Mouse (Mus musculus) retina, adult 2 months (tissue): ENCODE results near the gene Fer.
"Not testable (repeated sequence)": the region's sequence is repeated elsewhere in the genome, so short reads cannot be mapped to it uniquely, and the experiment has no call there.

Source experiments
- DNase-seq: peaks from one replicate; pipeline ENCODE4 v3.0.0-alpha.2; 2012; ENCODE audit warnings: low read depth, low spot score

The Fer gene

DNA sequence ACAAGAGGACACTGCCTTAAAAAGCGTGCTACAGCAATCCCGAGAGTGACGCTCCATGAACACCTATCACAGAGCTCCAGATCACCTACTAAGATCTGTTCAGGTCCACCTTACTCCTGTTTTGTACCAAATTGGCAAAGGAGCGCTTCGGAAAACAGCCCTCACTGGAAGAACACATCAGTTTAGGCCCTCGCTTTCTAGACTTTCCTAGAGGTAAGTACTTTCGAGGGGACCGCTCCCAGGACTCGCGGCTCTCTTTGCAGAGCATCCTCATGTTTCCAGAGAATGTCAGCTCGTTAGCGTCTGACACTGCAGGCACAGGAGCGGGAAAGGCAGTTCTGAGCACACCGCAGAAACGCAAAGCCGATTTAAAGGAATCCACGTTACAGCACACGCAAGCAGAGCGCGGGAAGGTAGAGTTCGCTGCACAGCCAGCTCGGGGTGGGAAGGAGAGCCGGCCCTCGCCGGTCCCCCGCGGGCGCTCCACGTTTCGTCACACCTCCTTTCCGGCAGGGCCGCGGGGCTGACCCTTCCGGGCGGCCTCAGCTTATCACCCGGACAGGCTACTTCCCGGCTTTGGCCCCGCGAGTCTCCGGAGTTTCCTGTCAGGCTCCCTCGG lies at the start of gene Fer:
TSS of gene Fer (plus strand) at position 51 of the 619 bp plus-strand sequence.
- DNase-seq = peak; percentile 26

DNA sequence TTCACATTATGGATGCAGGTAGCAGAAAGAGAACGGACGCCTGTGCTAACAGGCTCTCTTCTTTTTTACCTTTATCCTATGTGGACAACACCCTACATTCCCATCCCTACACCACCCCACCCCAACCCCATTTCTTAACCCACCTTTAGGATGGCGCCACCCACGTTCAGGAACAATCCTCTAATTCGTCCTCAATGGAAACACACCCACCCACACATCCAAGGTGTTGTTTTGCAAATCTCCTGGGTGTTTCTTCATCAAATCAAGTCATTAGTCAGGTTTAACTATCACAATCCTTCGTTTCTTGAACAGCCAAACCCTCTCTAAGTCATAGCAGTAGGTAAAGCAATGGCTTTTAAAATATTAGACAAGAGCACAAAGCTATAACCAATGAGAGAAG lies 49.3 kb upstream of the Fer start:
- no peak for DNase-seq

DNA sequence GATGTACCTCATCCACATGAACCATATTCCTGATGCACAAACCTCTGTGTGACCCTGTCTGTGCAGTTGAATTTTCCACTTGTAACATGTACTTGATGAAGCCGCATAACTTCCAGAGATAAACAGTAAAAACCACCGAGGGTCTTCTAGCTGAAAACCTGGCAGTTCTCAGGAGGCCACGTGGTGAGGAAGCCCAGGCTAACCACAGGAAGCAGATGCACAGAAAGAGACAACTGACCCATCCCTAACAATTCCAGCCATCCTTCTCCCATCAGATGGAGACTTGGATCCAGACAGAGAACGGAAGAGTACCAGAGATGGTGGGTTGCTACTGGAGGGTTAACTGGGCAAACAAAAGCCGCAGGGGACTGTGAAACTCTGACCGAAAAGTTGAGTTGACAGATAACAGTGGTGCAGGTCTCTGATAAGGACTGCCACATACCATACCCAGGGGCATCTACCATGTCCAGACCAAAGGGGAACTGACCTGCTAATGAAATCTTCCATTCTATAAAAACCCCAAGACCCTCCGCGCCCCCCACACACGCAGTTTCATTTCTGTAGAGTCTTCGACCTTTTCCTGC lies 44.3 kb upstream of the Fer start:
- no peak for DNase-seq

DNA sequence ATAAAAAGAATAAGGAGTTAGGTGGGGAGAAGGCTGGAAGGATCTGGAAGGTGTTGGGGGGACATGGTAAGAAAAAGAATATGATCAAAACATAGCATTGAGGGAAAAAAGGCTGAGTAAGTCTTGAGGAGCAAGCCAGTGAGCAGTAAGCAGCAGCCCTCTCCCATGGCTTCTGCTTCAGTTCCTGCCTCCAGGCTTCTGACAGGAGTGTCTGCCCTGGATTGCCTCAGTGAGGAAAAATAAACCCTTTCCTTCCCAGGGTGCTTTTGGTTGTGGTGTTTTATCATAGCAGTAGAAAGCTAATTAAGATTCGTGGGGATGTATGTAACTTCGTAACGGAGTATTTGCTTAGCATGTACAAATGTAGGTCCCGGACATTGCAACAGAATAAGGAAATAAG lies 38.7 kb upstream of the Fer start:
- DNase-seq = no peak

DNA sequence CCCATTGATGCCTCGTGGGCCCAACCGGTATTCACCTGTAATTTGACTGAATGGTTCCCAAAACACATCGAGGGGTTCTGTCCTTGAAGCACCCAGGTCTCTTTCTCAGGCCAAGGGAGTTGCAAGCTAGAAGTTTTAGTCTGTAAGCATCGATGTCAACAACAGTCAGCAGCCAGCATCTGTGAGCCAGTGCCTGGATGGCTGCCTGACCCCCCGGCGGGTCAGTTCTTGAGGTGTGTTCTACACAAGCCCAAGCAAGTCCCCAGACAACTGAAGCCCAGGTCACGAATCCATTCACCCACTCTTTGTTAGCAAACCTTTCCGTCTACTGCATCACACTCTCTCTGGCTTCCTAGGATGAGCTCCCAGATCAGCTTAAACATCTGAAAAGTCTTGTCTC lies 36.7 kb upstream of the Fer start:
- no peak for DNase-seq

DNA sequence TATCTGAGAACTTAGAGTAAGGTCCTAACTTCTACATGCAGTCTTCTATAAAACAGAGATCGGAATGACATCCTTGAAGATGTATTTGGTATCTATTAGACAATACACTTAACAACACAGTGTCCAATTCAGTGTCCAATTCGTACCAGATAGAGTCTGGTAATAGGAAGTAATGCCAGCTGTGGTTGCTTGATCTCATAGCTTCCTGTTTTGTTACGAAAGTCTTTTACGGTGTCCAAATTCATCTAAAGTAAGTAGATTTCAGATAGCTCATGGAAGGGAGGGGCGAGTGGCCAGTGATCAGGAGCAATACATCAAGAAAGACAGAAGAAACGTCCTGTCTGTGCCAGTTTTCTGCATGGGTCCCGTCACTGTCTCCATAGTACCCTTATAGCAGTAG lies 36.1 kb upstream of the Fer start:
- DNase-seq = no peak

DNA sequence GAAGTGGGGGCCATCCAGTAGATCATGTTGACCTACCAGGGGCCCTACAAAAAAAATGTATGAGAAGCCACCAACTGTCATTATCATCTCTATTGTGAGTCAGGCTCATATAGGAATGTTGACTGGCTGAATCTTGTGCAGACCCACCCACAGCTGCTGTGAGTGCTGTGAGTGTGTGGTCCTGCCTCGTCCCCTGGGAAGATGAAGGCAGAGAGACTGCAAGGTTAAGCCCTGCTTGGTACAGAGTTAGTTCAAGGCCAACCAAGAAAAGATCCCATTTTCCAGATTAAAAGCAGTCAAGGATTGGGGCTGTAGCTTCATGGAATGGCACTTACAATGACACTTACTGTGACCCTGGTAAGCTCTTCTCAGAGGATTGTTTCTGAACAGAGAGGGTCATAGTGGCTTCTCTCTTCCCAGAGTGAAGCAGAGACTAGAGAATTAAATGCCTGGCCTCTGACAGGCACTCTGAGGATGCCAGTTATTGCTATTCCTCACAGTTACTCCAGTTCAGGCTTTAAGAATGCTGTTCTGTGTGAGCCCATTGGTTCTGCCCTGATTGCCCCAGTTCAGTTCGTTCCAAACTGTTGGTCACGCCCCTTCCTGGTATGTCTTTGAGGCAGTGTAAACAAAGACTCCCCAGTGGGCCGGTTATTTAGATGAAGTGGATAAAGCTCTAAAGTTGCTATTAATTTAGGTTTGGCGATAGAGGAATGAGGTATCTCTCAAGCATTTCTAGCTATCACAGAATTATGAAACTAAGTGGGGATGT lies 34.1 kb upstream of the Fer start:
- no peak for DNase-seq

DNA sequence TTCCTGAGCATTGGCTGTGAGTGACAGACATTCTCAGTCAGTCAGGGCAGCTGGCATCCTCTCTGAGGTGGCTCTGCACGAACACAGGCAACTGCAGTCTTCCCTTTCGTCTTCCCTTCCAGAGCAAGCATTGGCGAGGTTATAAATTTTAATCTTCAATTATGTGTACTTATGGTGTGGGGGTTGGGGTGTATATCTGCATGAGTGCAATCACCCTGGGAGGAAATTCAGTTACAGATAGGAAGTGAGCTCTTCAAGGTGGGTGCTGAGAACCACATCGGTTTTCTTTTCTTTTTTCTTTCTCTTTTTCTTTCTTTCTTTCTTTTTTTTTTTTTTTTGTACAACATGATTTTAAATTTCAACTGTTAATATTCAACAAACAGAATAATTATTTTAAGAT lies 31.3 kb upstream of the Fer start:
- no peak for DNase-seq

DNA sequence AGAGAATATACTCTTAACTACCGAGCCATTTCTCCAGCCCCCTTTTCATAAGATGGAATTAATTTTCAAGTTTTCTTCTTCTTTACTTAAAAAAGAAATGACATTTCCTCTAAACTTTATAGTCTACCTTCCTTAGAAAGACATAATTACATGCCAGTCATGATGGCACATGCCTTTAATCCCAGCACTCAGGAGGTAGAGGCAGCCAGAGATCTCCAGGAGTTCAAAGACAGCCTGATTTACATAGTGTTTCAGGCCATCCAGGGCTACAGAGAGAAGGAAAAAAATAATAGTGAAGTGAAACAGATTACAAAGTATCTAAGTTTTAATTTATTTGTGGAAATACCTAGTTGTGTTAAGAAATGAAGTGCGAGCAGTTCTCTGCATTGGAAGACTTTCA lies 26.6 kb upstream of the Fer start:
- no peak for DNase-seq

DNA sequence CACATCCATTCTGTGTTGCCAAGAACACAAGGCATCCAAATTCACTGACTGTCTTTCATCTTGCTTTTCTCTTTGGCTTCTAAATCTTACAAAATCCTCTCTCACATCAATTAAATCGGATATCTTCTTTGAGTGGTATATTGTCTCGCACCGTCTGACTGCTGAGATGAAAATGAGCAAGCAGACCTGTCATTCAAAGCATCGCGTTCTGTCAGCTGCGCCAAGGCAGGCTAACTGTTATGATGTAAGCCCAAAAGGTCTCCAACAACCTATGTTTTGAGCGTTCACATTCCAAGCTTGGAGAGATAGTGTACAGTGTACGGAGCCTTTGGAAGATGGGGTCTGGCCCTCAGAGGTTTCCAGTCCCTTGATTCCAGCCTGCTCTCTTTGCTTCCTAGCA lies 26.2 kb upstream of the Fer start:
- DNase-seq = no peak

DNA sequence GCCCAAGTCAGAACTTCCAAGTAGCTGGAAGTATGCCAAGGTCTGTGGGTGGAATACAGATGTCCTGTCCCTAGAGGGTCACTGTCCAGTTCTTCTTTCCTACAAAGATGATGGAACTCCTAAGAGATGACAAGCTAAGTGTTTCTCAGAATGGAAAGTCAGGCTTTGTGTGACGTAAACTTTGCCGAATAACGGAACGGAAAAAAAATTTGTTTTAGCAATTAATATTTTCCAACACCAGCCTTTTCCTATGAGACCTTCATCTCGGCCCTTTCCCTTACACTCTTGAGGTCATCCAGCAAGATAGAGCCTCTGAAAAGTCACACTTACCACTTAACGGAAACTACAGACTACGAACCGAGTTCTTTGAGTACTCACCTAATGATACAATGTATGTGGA lies 24.7 kb upstream of the Fer start:
- no peak for DNase-seq

DNA sequence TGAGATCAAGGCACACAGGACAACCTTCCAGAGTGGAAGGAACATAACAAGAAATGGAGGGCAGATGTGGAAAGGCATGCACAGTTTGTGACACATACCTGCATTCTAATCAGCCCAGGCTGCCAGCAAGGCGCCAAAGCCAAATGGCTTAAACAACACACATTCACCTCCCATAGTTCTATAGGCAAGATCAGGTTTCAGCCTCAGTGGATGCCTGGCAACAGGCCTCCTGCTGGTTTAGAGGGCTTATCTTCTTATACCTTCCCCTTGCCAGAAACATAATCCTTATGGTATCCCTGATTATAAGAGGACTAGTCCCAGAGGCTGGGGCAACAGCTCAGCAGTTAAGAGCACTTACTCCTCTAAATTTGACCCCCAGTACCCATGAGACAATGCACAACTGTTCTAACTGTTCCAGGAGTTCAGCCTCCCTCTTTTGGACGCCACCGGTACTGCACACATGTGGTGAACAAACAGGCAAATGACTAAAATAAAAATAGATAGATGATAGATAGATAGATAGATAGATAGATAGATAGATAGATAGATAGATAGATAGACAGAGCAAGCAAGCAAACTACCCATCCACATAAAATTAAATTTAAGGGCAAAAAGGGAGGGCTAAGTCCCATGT lies 23.1 kb upstream of the Fer start:
- DNase-seq = peak; percentile 37

DNA sequence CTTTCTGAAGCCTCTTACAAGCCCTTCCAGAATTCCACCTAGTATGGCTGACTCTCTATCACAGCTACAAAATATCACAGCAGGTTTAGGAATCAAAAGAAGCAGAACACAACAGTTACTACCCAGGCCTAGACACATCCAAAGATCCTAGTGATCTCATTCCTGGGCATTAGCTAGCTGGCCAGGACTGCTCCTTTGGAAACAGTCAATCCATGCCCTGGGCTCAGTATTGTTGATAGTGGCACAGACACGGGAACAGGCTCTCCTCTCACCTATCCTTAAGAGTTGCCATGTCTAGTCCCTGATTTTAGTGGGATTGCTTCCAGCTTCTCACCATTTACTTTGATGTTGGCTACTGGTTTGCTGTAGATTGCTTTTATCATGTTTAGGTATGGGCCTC lies 20.6 kb upstream of the Fer start:
- no peak for DNase-seq

DNA sequence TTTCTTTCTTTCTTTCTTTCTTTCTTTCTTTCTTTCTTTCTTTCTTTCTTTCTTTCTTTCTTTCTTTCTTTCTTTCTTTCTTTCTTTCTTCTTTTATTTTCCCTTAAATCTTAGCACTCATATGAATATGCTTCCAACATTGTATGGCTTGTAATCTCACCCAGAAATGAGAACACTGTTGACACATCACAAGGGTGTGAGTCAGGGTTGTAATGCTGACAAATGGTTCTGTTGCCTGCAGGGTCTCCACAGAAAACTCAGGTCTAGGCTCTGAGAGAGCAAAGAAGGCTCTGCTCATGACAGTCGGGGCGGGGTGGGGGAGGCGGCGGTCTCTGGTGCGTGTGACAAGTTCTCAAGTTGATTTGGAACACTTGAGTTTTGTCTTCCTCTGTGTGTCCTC lies 17.9 kb upstream of the Fer start:
- DNase-seq = no peak

DNA sequence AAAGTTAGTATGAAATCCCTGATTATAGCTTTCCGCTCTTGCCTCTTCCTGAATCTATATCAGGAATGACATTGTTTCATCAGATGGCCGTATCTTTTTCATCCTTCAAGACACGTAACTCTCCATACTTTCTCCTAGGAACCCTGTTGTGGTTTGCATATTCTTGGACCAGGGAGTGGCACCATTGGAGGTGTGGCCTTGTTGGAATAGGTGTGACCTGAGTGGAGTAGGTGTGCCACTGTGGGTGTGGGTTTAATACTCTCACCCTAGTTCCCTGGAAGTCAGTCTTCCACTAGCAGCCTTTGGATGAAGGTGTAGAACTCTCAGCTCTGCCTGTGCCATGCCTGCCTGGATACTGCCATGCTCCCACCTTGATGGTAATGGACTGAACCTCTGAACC lies 17.1 kb upstream of the Fer start:
- not testable (repeated sequence) for DNase-seq

DNA sequence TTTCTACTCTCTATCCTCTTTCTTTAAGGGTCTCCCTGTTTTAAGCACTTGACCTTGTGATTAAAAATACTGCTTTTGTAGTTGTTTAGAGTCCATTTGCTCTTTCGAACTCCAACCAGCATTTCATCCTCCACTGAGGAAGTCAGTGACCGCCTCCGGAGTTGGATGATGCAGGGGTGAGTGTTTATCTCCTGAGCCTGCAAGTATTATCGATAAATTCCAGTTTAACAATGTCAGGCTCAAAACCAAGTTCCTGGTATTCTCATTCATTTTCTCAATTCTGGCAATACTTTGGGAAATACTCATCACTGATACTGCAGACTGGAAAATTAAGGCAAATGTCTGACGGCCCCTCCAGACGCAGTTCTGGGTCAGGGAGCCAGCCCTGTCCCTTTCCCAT lies 13.7 kb upstream of the Fer start:
- no peak for DNase-seq

DNA sequence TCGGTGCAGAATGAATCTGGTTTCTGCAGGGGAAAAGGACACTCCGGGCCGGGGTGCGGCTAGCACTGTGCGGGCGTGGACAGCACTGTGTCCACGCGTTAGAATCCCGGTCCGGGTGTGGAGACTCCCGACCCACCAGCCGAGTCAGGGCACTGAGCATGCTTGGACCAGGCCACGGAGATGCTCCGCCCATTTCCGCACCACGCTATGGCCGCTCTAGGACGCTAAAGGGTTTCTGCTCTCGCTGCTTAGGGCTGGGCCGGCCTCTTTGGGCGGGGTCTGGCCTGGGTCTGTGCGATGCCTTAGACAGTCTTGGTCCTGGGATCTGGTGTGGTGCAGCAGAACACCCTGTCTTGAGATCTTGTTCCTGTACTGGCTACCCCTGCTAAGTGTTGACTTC lies 13.3 kb upstream of the Fer start:
- DNase-seq = peak; percentile 60

DNA sequence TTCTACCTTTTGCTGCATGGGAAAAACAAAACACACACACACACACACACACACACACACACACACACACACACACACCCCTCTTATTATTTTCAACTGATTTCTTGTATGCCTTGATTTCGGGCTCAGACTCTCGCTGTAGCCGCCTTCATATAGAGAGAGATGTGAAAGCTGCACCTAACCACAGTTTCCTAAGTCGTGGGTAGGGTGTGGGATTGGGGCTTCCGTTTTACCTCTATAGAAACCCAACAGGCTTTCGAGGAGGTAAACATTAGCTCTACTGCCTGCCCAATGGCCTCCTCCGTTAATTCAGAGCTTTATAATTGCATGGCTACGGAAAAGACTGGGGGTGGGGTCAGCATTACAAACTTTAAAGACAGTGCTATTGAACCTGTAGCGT lies 12.8 kb upstream of the Fer start:
- no peak for DNase-seq

DNA sequence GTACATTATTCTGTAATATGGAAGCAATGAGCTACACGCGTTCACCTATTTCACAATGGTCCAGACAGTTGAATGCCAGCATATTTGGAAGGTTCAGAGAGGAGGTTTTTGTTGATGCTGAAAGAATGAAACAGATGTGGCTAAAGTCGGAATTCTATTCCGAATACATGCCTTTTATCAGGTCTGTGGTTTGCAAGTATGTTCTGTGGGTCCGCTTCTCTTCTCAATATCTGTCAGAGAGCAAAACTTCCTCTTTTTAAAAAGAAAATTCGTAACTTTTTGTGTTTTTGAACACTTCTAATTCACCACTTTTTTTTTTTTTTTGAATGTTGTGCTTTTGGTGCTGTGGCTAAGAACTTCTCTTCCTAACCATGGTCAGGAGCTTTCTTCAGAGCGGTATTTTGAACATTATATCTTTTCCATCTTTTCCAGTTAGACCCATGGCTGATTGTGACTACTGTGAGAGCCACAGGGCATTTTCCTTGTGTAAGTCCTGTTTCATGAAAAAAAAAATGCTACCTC lies 5.8 kb upstream of the Fer start:
- no peak for DNase-seq

DNA sequence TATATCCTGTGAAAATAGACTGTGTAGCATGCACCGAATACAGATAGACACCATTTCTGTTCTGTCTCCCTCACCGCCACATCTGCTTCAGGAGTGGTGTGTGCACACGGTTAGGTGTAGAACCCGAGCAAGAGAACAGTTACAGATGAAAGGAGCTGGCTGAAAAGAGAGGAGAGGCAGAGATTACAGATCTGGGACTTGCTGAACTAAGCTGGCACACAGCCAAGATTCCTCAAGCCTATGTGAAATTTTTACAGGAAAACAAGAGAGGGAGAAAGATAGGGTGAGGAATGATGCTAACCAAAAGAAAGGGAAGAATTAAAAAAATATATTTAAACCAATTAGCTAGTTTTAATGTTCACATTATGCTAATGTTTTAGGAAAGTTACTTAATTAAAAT lies 1.9 kb upstream of the Fer start:
- no peak for DNase-seq

DNA sequence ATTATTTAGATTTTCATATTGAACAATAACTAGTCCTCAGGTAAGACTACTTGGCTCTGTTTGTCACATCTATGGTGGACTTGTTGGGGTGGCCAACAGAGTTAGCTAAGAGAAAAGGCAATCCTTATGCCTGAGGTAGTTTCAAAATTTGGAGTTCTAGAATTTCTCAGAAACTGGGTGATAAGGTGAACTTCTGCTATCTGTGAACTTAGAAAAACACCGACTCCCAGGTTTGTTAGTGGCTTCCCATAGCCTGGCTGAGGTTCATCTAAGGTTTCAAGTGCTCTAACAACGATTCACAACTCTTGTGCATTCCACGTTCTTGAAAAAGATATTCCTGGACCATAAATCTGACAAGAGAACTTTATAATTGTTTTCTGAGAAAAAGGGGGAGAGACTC lies 463 bp upstream of the Fer start:
- DNase-seq = no peak

DNA sequence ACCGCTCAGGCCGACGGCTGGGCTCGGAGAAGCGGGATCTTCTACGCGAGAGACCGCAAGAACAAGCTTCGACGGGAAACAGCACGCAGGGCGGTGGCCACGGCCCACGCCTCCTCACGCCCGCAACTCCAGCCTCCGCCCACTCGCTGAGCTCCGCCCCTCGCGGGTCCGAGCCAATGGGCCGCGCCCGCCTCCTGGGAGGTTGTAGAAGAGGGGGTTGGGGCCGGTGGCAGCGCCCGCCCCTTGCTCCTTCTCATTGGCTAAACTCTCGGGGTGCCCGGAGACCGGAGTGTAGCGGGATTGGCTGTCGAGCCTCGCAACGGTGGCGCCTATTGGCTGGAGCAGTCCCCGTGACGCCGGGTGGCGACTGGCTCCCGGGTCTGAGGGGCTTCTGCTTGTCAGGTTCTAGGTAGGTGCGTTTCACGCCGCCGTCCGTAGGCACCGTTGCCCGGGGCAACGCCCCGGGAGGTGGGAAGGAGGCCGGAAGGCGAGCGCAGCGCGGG lies 836 bp downstream of the Fer start, which contains the start of gene A930002H24Rik:
TSS of gene A930002H24Rik (minus strand) at position 145 of the 503 bp plus-strand sequence.
- peak; percentile 87 for DNase-seq
